Mouse (Mus musculus): ENCODE results near the gene Fbxl13. TPM values are rescaled to one million over a fixed set of nuclear protein-coding genes. Genes with fewer than 3 reads are reported as not detected.
"Not testable (repeated sequence)": the region's sequence is repeated elsewhere in the genome, so short reads cannot be mapped to it uniquely, and the experiment has no call there.

The Fbxl13 gene
- polyA plus RNA-seq, 1 experiment from 2014 or later = 0.29 TPM

- Histone ChIP-seq H3K27ac (ENCODE audit: low read length) (no peak overlapping the region), H3K36me3 (ENCODE audit: control insufficient read depth, insufficient read depth, low read length) (no peaks in the 10 kb centered on the region), H3K9ac (replicated peaks; ENCODE audit: low read depth, low read length) (no peak overlapping the region), H3K9me3 (ENCODE audit: control insufficient read depth, low read depth, low read length) (no peaks in the 10 kb centered on the region), H3K27me3 (ENCODE audit: control insufficient read depth, insufficient read depth, low read length) (no peaks in the 10 kb centered on the region), H3K4me1 (ENCODE audit: control insufficient read depth, insufficient read depth, low read length) (no peaks in the 10 kb centered on the region), H3K4me2 (replicated peaks; ENCODE audit: low read depth, low read length) (no peak overlapping the region), H3K4me3 (ENCODE audit: low read depth, low read length) (no peak overlapping the region)
- no peak for ATAC-seq (ENCODE audit: insufficient number of reproducible peaks, insufficient read depth, low FRiP score, low read depth)
- WGBS = 71% methylated on average over 12 of the region's 12 CpGs
Observed at GRCm38 (mm10) chr5:21608311-21609304, 36.8 kb downstream of the Fbxl13 start.

GRCm38 (mm10) chr5:21605936-21606335, 39.5 kb downstream of the Fbxl13 start:
- Histone ChIP-seq H3K27me3 (ENCODE audit: control insufficient read depth, insufficient read depth, low read length) (no peaks in the 10 kb centered on the region), H3K4me3 (ENCODE audit: low read depth, low read length) (no peak overlapping the region), H3K9ac (replicated peaks; ENCODE audit: low read depth, low read length) (no peak overlapping the region), H3K36me3 (ENCODE audit: control insufficient read depth, insufficient read depth, low read length) (no peaks in the 10 kb centered on the region), H3K4me2 (replicated peaks; ENCODE audit: low read depth, low read length) (no peak overlapping the region), H3K4me1 (ENCODE audit: control insufficient read depth, insufficient read depth, low read length) (no peaks in the 10 kb centered on the region), H3K9me3 (ENCODE audit: control insufficient read depth, low read depth, low read length) (no peaks in the 10 kb centered on the region), H3K27ac (ENCODE audit: low read length) (no peak overlapping the region)
- ATAC-seq (ENCODE audit: insufficient number of reproducible peaks, insufficient read depth, low FRiP score, low read depth) = no peak
- WGBS = 70% methylated on average over 6 of the region's 6 CpGs

- Histone ChIP-seq H3K27ac (ENCODE audit: low read length) (no peak overlapping the region), H3K4me3 (ENCODE audit: low read depth, low read length) (no peak overlapping the region), H3K4me1 (ENCODE audit: control insufficient read depth, insufficient read depth, low read length) (no peaks in the 10 kb centered on the region), H3K27me3 (ENCODE audit: control insufficient read depth, insufficient read depth, low read length) (no peaks in the 10 kb centered on the region), H3K9ac (replicated peaks; ENCODE audit: low read depth, low read length) (no peak overlapping the region), H3K36me3 (ENCODE audit: control insufficient read depth, insufficient read depth, low read length) (no peaks in the 10 kb centered on the region), H3K4me2 (replicated peaks; ENCODE audit: low read depth, low read length) (no peak overlapping the region), H3K9me3 (ENCODE audit: control insufficient read depth, low read depth, low read length) (no peaks in the 10 kb centered on the region)
- 90% methylated on average over 4 of the region's 4 CpGs for WGBS
- ATAC-seq (ENCODE audit: insufficient number of reproducible peaks, insufficient read depth, low FRiP score, low read depth) = no peak
Observed at GRCm38 (mm10) chr5:21599961-21600360, 45.5 kb downstream of the Fbxl13 start.

- WGBS = 64% methylated on average over 2 of the region's 2 CpGs
Observed at GRCm38 (mm10) chr5:21599536-21599935, 45.9 kb downstream of the Fbxl13 start.

GRCm38 (mm10) chr5:21593201-21593709, 52.2 kb downstream of the Fbxl13 start:
- no peak overlapping the region for H3K9ac ChIP-seq (replicated peaks; ENCODE audit: low read depth, low read length)
- 91% methylated on average over 9 of the region's 9 CpGs for WGBS
- H3K9me3 ChIP-seq (ENCODE audit: control insufficient read depth, low read depth, low read length) = no peaks in the 10 kb centered on the region
- H3K4me2 ChIP-seq (replicated peaks; ENCODE audit: low read depth, low read length) = no peak overlapping the region
- H3K36me3 ChIP-seq (ENCODE audit: control insufficient read depth, insufficient read depth, low read length) = no peaks in the 10 kb centered on the region
- H3K27ac ChIP-seq (ENCODE audit: low read length) = no peak overlapping the region
- no peaks in the 10 kb centered on the region for H3K27me3 ChIP-seq (ENCODE audit: control insufficient read depth, insufficient read depth, low read length)
- H3K4me1 ChIP-seq (ENCODE audit: control insufficient read depth, insufficient read depth, low read length) = no peaks in the 10 kb centered on the region
- no peak overlapping the region for H3K4me3 ChIP-seq (ENCODE audit: low read depth, low read length)
- no peak for ATAC-seq (ENCODE audit: insufficient number of reproducible peaks, insufficient read depth, low FRiP score, low read depth)

More at GRCm38 (mm10) chr5:21599536-21599935, 45.9 kb downstream of the Fbxl13 start:
- H3K4me2 ChIP-seq (replicated peaks; ENCODE audit: low read depth, low read length); H3K4me3 ChIP-seq (ENCODE audit: low read depth, low read length); ATAC-seq (ENCODE audit: insufficient number of reproducible peaks, insufficient read depth, low FRiP score, low read depth); H3K27ac ChIP-seq (ENCODE audit: low read length); H3K4me1 ChIP-seq (ENCODE audit: control insufficient read depth, insufficient read depth, low read length); H3K9me3 ChIP-seq (ENCODE audit: control insufficient read depth, low read depth, low read length); H3K27me3 ChIP-seq (ENCODE audit: control insufficient read depth, insufficient read depth, low read length); H3K9ac ChIP-seq (replicated peaks; ENCODE audit: low read depth, low read length); H3K36me3 ChIP-seq (ENCODE audit: control insufficient read depth, insufficient read depth, low read length): not testable (repeated sequence)

GRCm38 (mm10) chr5:21592106-21592505, 53.3 kb downstream of the Fbxl13 start:
- Histone ChIP-seq H3K4me2 (replicated peaks; ENCODE audit: low read depth, low read length) (no peak overlapping the region), H3K36me3 (ENCODE audit: control insufficient read depth, insufficient read depth, low read length) (no peaks in the 10 kb centered on the region), H3K27ac (ENCODE audit: low read length) (no peak overlapping the region), H3K4me3 (ENCODE audit: low read depth, low read length) (no peak overlapping the region), H3K27me3 (ENCODE audit: control insufficient read depth, insufficient read depth, low read length) (no peaks in the 10 kb centered on the region), H3K4me1 (ENCODE audit: control insufficient read depth, insufficient read depth, low read length) (no peaks in the 10 kb centered on the region), H3K9ac (replicated peaks; ENCODE audit: low read depth, low read length) (no peak overlapping the region), H3K9me3 (ENCODE audit: control insufficient read depth, low read depth, low read length) (no peaks in the 10 kb centered on the region)
- WGBS = 79% methylated on average over 2 of the region's 2 CpGs
- ATAC-seq (ENCODE audit: insufficient number of reproducible peaks, insufficient read depth, low FRiP score, low read depth) = no peak

- Histone ChIP-seq H3K4me3 (ENCODE audit: low read depth, low read length) (no peak overlapping the region), H3K4me2 (replicated peaks; ENCODE audit: low read depth, low read length) (no peak overlapping the region), H3K36me3 (ENCODE audit: control insufficient read depth, insufficient read depth, low read length) (no peaks in the 10 kb centered on the region), H3K4me1 (ENCODE audit: control insufficient read depth, insufficient read depth, low read length) (0 out of 2 replicates have a peak, but pooled peaks cover 2% of the 10 kb centered on the region), H3K27ac (ENCODE audit: low read length) (no peak overlapping the region), H3K9ac (replicated peaks; ENCODE audit: low read depth, low read length) (no peak overlapping the region), H3K9me3 (ENCODE audit: control insufficient read depth, low read depth, low read length) (no peaks in the 10 kb centered on the region), H3K27me3 (ENCODE audit: control insufficient read depth, insufficient read depth, low read length) (no peaks in the 10 kb centered on the region)
- 89% methylated on average over 13 of the region's 13 CpGs for WGBS
- ATAC-seq (ENCODE audit: insufficient number of reproducible peaks, insufficient read depth, low FRiP score, low read depth) = no peak
Observed at GRCm38 (mm10) chr5:21588220-21588619, 57.2 kb downstream of the Fbxl13 start.

- H3K4me2 ChIP-seq (replicated peaks; ENCODE audit: low read depth, low read length) = no peak overlapping the region
- no peak overlapping the region for H3K27ac ChIP-seq (ENCODE audit: low read length)
- no peaks in the 10 kb centered on the region for H3K9me3 ChIP-seq (ENCODE audit: control insufficient read depth, low read depth, low read length)
- no peak for ATAC-seq (ENCODE audit: insufficient number of reproducible peaks, insufficient read depth, low FRiP score, low read depth)
- H3K9ac ChIP-seq (replicated peaks; ENCODE audit: low read depth, low read length) = no peak overlapping the region
- no peaks in the 10 kb centered on the region for H3K27me3 ChIP-seq (ENCODE audit: control insufficient read depth, insufficient read depth, low read length)
- no peak overlapping the region for H3K4me3 ChIP-seq (ENCODE audit: low read depth, low read length)
- H3K36me3 ChIP-seq (ENCODE audit: control insufficient read depth, insufficient read depth, low read length) = no peaks in the 10 kb centered on the region
- 0 out of 2 replicates have a peak, but pooled peaks cover 2% of the 10 kb centered on the region for H3K4me1 ChIP-seq (ENCODE audit: control insufficient read depth, insufficient read depth, low read length)
- 76% methylated on average over 7 of the region's 7 CpGs for WGBS
Observed at GRCm38 (mm10) chr5:21587683-21588082, 57.8 kb downstream of the Fbxl13 start.
